In the genomic region with DNA sequence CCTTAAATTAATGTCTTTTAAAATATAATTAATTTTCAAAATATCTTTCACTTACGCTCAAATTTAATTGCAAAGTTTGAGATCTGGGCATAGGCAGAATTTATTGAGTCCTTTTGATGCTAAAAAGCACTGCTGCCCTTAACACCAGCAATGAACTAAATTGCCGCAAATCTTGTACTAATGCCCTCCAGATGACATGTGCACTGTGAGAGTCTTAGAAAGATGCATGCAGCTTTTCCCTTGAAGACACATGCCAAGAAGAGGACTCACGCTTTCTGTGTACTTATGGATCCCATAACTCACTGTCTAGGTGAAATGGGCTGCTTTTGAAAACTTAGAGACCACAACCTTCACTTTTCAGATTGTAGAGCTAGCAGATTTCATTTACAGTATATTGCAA, we compare ENCODE assay signal across 29 mouse cellular contexts.
DNase-seq lines count a peak whose midpoint lies in the region; ATAC-seq and TF ChIP-seq lines count a peak whose summit lies in the region.
"Had no signal": no experiment of that assay in that cellular context is flagged by ENCODE, and none has a peak within 500 bp of the region (broad histone marks: within the 10 kb centered on the region; RNA-seq: fewer than 3 reads in every experiment).

No protein-coding gene starts in this region.

- TF ChIP-seq CTCF in lung, adult 2 months (IDR thresholded peaks at IDR 0.05; ENCODE audit: insufficient read depth, low read length) = no peak

- no peaks in the 10 kb centered on the region for H3K9me3 ChIP-seq in embryonic facial prominence, embryonic 11.5 days (replicated peaks; ENCODE audit: control insufficient read depth, low read length)
- H3K9me3 ChIP-seq in embryonic facial prominence, embryonic 10.5 days = no peaks in the 10 kb centered on the region
- H3K9me3 ChIP-seq in embryonic facial prominence, embryonic 14.5 days (ENCODE audit: control insufficient read depth, low read length) = no peaks in the 10 kb centered on the region
- H3K9me3 ChIP-seq in limb, embryonic 14.5 days (ENCODE audit: control insufficient read depth, low read length) = no peaks in the 10 kb centered on the region
- H3K9me3 ChIP-seq in forebrain, embryonic 16.5 days (ENCODE audit: control insufficient read depth, low read length) = no peaks in the 10 kb centered on the region
- H3K9me3 ChIP-seq: embryonic facial prominence, embryonic 13.5 days; forebrain, embryonic 10.5 days; forebrain, embryonic 13.5 days; heart, embryonic 12.5 days; heart, embryonic 15.5 days; hindbrain, embryonic 15.5 days; intestine, embryonic 15.5 days had no signal

- DNase-seq in embryonic facial prominence, embryonic 11.5 days (ENCODE audit: low spot score) = peak; percentile 68
- no peak for DNase-seq in embryonic facial prominence, embryonic 10.5 days (ENCODE audit: low spot score)
- peak; percentile 39 for DNase-seq in embryo, embryonic 10.5 days (ENCODE audit: low spot score)
- DNase-seq in embryonic facial prominence, embryonic 14.5 days (ENCODE audit: low spot score) = peak; percentile 35
- DNase-seq in limb, embryonic 14.5 days (ENCODE audit: low spot score) = peak; percentile 33
- no peak for DNase-seq in lung, adult 2 months
- DNase-seq: adrenal gland, postnatal 10 days; adrenal gland, postnatal 36 days; B cell, adult 2 months; cerebellum, adult 8-10 months; cerebellum, postnatal 10 days; cerebellum, postnatal 36 days; forebrain, postnatal 0 days; gastrocnemius, postnatal 25 days; heart, adult 18-20 months; heart, postnatal 10 days; heart, postnatal 36 days; kidney, adult 11 months had no signal

- no peak overlapping the region for H3K27ac ChIP-seq in embryonic facial prominence, embryonic 11.5 days (replicated peaks; ENCODE audit: low read depth, low read length)
- H3K27ac ChIP-seq in embryonic facial prominence, embryonic 10.5 days (replicated peaks) = no peak overlapping the region
- H3K27ac ChIP-seq in embryonic facial prominence, embryonic 14.5 days (replicated peaks; ENCODE audit: low read depth, low read length) = no peak overlapping the region
- no peak overlapping the region for H3K27ac ChIP-seq in limb, embryonic 14.5 days (replicated peaks; ENCODE audit: low read depth, low read length)
- no peak overlapping the region for H3K27ac ChIP-seq in forebrain, embryonic 16.5 days (ENCODE audit: low read length)
- H3K27ac ChIP-seq: embryonic facial prominence, embryonic 13.5 days; forebrain, embryonic 10.5 days; forebrain, embryonic 13.5 days; heart, embryonic 15.5 days; hindbrain, embryonic 15.5 days; intestine, embryonic 15.5 days had no signal

- no peak overlapping the region for H3K4me3 ChIP-seq in embryonic facial prominence, embryonic 11.5 days (ENCODE audit: low read depth, low read length)
- H3K4me3 ChIP-seq in embryonic facial prominence, embryonic 10.5 days = no peak overlapping the region
- no peak overlapping the region for H3K4me3 ChIP-seq in embryonic facial prominence, embryonic 14.5 days (ENCODE audit: low read depth, low read length)
- H3K4me3 ChIP-seq in limb, embryonic 14.5 days (replicated peaks; ENCODE audit: low read length) = no peak overlapping the region
- H3K4me3 ChIP-seq in forebrain, embryonic 16.5 days (replicated peaks; ENCODE audit: low read length) = no peak overlapping the region
- H3K4me3 ChIP-seq in lung, adult 2 months (replicated peaks; ENCODE audit: extremely low read depth, low read depth, low read length) = no peak overlapping the region
- H3K4me3 ChIP-seq: embryonic facial prominence, embryonic 13.5 days; forebrain, embryonic 10.5 days; forebrain, embryonic 13.5 days; heart, embryonic 12.5 days; heart, embryonic 15.5 days; hindbrain, embryonic 15.5 days; intestine, embryonic 15.5 days had no signal

- no peaks in the 10 kb centered on the region for H3K27me3 ChIP-seq in embryonic facial prominence, embryonic 11.5 days (ENCODE audit: control insufficient read depth, insufficient read depth, low read length)
- no peaks in the 10 kb centered on the region for H3K27me3 ChIP-seq in embryonic facial prominence, embryonic 10.5 days (replicated peaks; ENCODE audit: low read depth, poor library complexity, severe bottlenecking)
- no peaks in the 10 kb centered on the region for H3K27me3 ChIP-seq in embryonic facial prominence, embryonic 14.5 days (replicated peaks; ENCODE audit: control insufficient read depth, insufficient read depth, low read length)
- no peaks in the 10 kb centered on the region for H3K27me3 ChIP-seq in limb, embryonic 14.5 days (ENCODE audit: control insufficient read depth, insufficient read depth, low read length)
- H3K27me3 ChIP-seq in forebrain, embryonic 16.5 days (replicated peaks; ENCODE audit: control insufficient read depth, insufficient read depth, low read length) = no peaks in the 10 kb centered on the region
- H3K27me3 ChIP-seq: CH12.LX; embryonic facial prominence, embryonic 13.5 days; forebrain, embryonic 13.5 days; heart, embryonic 12.5 days; heart, embryonic 15.5 days; hindbrain, embryonic 15.5 days; intestine, embryonic 15.5 days had no signal

- no peaks in the 10 kb centered on the region for H3K36me3 ChIP-seq in embryonic facial prominence, embryonic 11.5 days (replicated peaks; ENCODE audit: control insufficient read depth, insufficient read depth, low read depth, low read length)
- no peaks in the 10 kb centered on the region for H3K36me3 ChIP-seq in embryonic facial prominence, embryonic 10.5 days (replicated peaks)
- H3K36me3 ChIP-seq in embryonic facial prominence, embryonic 14.5 days (ENCODE audit: control insufficient read depth, insufficient read depth, low read length) = no peaks in the 10 kb centered on the region
- H3K36me3 ChIP-seq in limb, embryonic 14.5 days (ENCODE audit: control insufficient read depth, insufficient read depth, low read length) = no peaks in the 10 kb centered on the region
- no peaks in the 10 kb centered on the region for H3K36me3 ChIP-seq in forebrain, embryonic 16.5 days (ENCODE audit: control insufficient read depth, insufficient read depth)
- H3K36me3 ChIP-seq: embryonic facial prominence, embryonic 13.5 days; forebrain, embryonic 10.5 days; G1E; heart, embryonic 12.5 days; heart, embryonic 15.5 days; hindbrain, embryonic 15.5 days; intestine, embryonic 15.5 days had no signal

- H3K9ac ChIP-seq in embryonic facial prominence, embryonic 11.5 days (replicated peaks; ENCODE audit: low read length) = no peak overlapping the region
- H3K9ac ChIP-seq in embryonic facial prominence, embryonic 14.5 days (ENCODE audit: low read depth, low read length) = no peak overlapping the region
- no peak overlapping the region for H3K9ac ChIP-seq in limb, embryonic 14.5 days (ENCODE audit: low read depth, low read length, severe bottlenecking)
- H3K9ac ChIP-seq in forebrain, embryonic 16.5 days (replicated peaks; ENCODE audit: low read depth, low read length) = no peak overlapping the region
- H3K9ac ChIP-seq: embryonic facial prominence, embryonic 13.5 days; forebrain, embryonic 13.5 days; forebrain, postnatal 0 days; heart, embryonic 12.5 days; heart, embryonic 15.5 days; hindbrain, embryonic 15.5 days; intestine, embryonic 15.5 days had no signal

- no peaks in the 10 kb centered on the region for H3K4me1 ChIP-seq in embryonic facial prominence, embryonic 11.5 days (ENCODE audit: control insufficient read depth, insufficient read depth, low read length)
- peaks cover 10% of the 10 kb centered on the region for H3K4me1 ChIP-seq in embryonic facial prominence, embryonic 10.5 days
- H3K4me1 ChIP-seq in embryonic facial prominence, embryonic 14.5 days (ENCODE audit: control insufficient read depth, insufficient read depth, low read length) = peaks cover 10% of the 10 kb centered on the region; the same call in 1 of the 2 replicates
- H3K4me1 ChIP-seq in limb, embryonic 14.5 days (ENCODE audit: control insufficient read depth, insufficient read depth, low read length) = peaks cover 3% of the 10 kb centered on the region
- peaks cover 14% of the 10 kb centered on the region for H3K4me1 ChIP-seq in forebrain, embryonic 16.5 days (replicated peaks; ENCODE audit: control insufficient read depth, insufficient read depth, low read length)
- no peaks in the 10 kb centered on the region for H3K4me1 ChIP-seq in lung, adult 2 months (ENCODE audit: control insufficient read depth, insufficient read depth, low read length)
- H3K4me1 ChIP-seq: heart, embryonic 12.5 days; heart, embryonic 15.5 days; intestine, embryonic 15.5 days had no signal

- H3K4me2 ChIP-seq in embryonic facial prominence, embryonic 11.5 days (ENCODE audit: low read depth, low read length) = no peak overlapping the region
- H3K4me2 ChIP-seq in embryonic facial prominence, embryonic 14.5 days (ENCODE audit: low read depth, low read length) = no peak overlapping the region
- H3K4me2 ChIP-seq in limb, embryonic 14.5 days (replicated peaks; ENCODE audit: low read depth, low read length, severe bottlenecking) = no peak overlapping the region
- H3K4me2 ChIP-seq in forebrain, embryonic 16.5 days (ENCODE audit: low read length) = no peak overlapping the region
- H3K4me2 ChIP-seq: embryonic facial prominence, embryonic 13.5 days; forebrain, embryonic 13.5 days; heart, embryonic 12.5 days; heart, embryonic 15.5 days; hindbrain, embryonic 15.5 days; intestine, embryonic 15.5 days had no signal

- no peak for TF ChIP-seq POLR2A in limb, embryonic 14.5 days (IDR thresholded peaks at IDR 0.05; ENCODE audit: borderline replicate concordance, extremely low read depth, insufficient read depth, insufficient read length)
- no peak for TF ChIP-seq POLR2A in lung, adult 2 months (IDR thresholded peaks at IDR 0.05; ENCODE audit: borderline replicate concordance, extremely low read depth, low read depth, low read length)

- no peak for ATAC-seq in embryonic facial prominence, embryonic 11.5 days (replicated peaks; ENCODE audit: insufficient number of reproducible peaks, low FRiP score, low TSS enrichment, low read depth)
- ATAC-seq in embryonic facial prominence, embryonic 14.5 days (ENCODE audit: low read depth) = no peak
- ATAC-seq in limb, embryonic 14.5 days (ENCODE audit: low FRiP score, low read depth) = no peak
- ATAC-seq in forebrain, embryonic 16.5 days = no peak
- ATAC-seq: forebrain, embryonic 13.5 days; forebrain, postnatal 0 days; intestine, embryonic 15.5 days; Patski had no signal

- 46% methylated on average over 3 of the region's 3 CpGs for WGBS in embryonic facial prominence, embryonic 11.5 days
- 62% methylated on average over 3 of the region's 3 CpGs for WGBS in embryonic facial prominence, embryonic 10.5 days
- 30% methylated on average over 3 of the region's 3 CpGs for WGBS in embryonic facial prominence, embryonic 14.5 days
- 17% methylated on average over 3 of the region's 3 CpGs for WGBS in limb, embryonic 14.5 days
- WGBS in forebrain, embryonic 16.5 days = 87% methylated on average over 3 of the region's 3 CpGs
- 81% methylated on average over 3 of the region's 3 CpGs for WGBS in lung, adult 2 months

Comparison
In these comparisons a context has a peak if more than half of its experiments do, and no peak if none do; other contexts are left out.
1. DNase-seq: peak in embryonic facial prominence, embryonic 11.5 days (single experiment), embryo, embryonic 10.5 days (single experiment), embryonic facial prominence, embryonic 14.5 days (single experiment) and limb, embryonic 14.5 days (single experiment); none in embryonic facial prominence, embryonic 10.5 days (single experiment) and lung, adult 2 months (single experiment).